Mouse (Mus musculus): ENCODE results near the gene Ttn.
"Not testable (repeated sequence)": the region's sequence is repeated elsewhere in the genome, so short reads cannot be mapped to it uniquely, and the experiment has no call there.

Ttn gene

GRCm38 (mm10) chr2:76982391-76983145 lies at the start of gene Ttn:
TSS of gene Ttn (minus strand) at chr2:76982547.
- in situ Hi-C loops (cut with MseI, MboI): no loop called here

- in situ Hi-C loops (cut with MseI, MboI): no loop called here
These were observed 38.3 kb upstream of the Ttn start for GRCm38 (mm10) chr2:77020649-77021048.

- in situ Hi-C loops (cut with MseI, MboI): no loop called here
These were observed 35.4 kb upstream of the Ttn start for GRCm38 (mm10) chr2:77017735-77018134.

- in situ Hi-C loops (cut with MseI, MboI): not testable (repeated sequence)
These were observed 31.1 kb upstream of the Ttn start for GRCm38 (mm10) chr2:77013449-77013848.

- in situ Hi-C loops (cut with MseI, MboI): no loop called here
These were observed 29.6 kb upstream of the Ttn start for GRCm38 (mm10) chr2:77011981-77012380.

GRCm38 (mm10) chr2:77007015-77007414 lies 24.7 kb upstream of the Ttn start:
- in situ Hi-C loops (cut with MseI, MboI): no loop called here

- in situ Hi-C loops (cut with MseI, MboI): no loop called here
These were observed 20.8 kb upstream of the Ttn start for GRCm38 (mm10) chr2:77003148-77003547.

- in situ Hi-C loops (cut with MseI, MboI): no loop called here
These were observed 16.0 kb upstream of the Ttn start for GRCm38 (mm10) chr2:76998351-76998750.

- in situ Hi-C loops (cut with MseI, MboI): no loop called here
These were observed 10.3 kb upstream of the Ttn start for GRCm38 (mm10) chr2:76992493-76993201.

GRCm38 (mm10) chr2:76987317-76987716 lies 5.0 kb upstream of the Ttn start:
- in situ Hi-C loops (cut with MseI, MboI): no loop called here

GRCm38 (mm10) chr2:76984384-76984783 lies 2.0 kb upstream of the Ttn start:
- in situ Hi-C loops (cut with MseI, MboI): no loop called here

- in situ Hi-C loops (cut with MseI, MboI): no loop called here
These were observed 1.3 kb upstream of the Ttn start for GRCm38 (mm10) chr2:76983601-76984000.

- in situ Hi-C loops (cut with MseI, MboI): no loop called here
These were observed 630 bp downstream of the Ttn start for GRCm38 (mm10) chr2:76981717-76982116.

GRCm38 (mm10) chr2:76980146-76980545 lies 2.2 kb downstream of the Ttn start:
- in situ Hi-C loops (cut with MseI, MboI): no loop called here

GRCm38 (mm10) chr2:76977650-76978049 lies 4.7 kb downstream of the Ttn start:
- in situ Hi-C loops (cut with MseI, MboI): loop anchor here in 1 of 2 experiments (10.0 kb wide), 1 partner anchor 367 kb away; no protein-coding TSS in a partner anchor

GRCm38 (mm10) chr2:76972051-76972450 lies 10.3 kb downstream of the Ttn start:
- in situ Hi-C loops (cut with MseI, MboI): loop anchor here in 1 of 2 experiments (10.0 kb wide), 1 partner anchor 373 kb away; no protein-coding TSS in a partner anchor

- in situ Hi-C loops (cut with MseI, MboI): loop anchor here in 1 of 2 experiments (10.0 kb wide), 1 partner anchor 374 kb away; no protein-coding TSS in a partner anchor
These were observed 11.3 kb downstream of the Ttn start for GRCm38 (mm10) chr2:76971069-76971468.

- in situ Hi-C loops (cut with MseI, MboI): loop anchor here in 1 of 2 experiments (10.0 kb wide), 1 partner anchor 374 kb away; no protein-coding TSS in a partner anchor
These were observed 11.7 kb downstream of the Ttn start for GRCm38 (mm10) chr2:76970669-76971068.

GRCm38 (mm10) chr2:76970204-76970603 lies 12.1 kb downstream of the Ttn start:
- in situ Hi-C loops (cut with MseI, MboI): loop anchor here in 1 of 2 experiments (10.0 kb wide), 1 partner anchor 375 kb away; no protein-coding TSS in a partner anchor

- in situ Hi-C loops (cut with MseI, MboI): loop anchor here in 1 of 2 experiments (10.0 kb wide), 1 partner anchor 375 kb away; no protein-coding TSS in a partner anchor
These were observed 12.7 kb downstream of the Ttn start for GRCm38 (mm10) chr2:76969637-76970036.

GRCm38 (mm10) chr2:76968919-76969318 lies 13.4 kb downstream of the Ttn start:
- in situ Hi-C loops (cut with MseI, MboI): no loop called here

- in situ Hi-C loops (cut with MseI, MboI): no loop called here
These were observed 15.8 kb downstream of the Ttn start for GRCm38 (mm10) chr2:76966582-76966981.
